Mouse (Mus musculus) spleen, adult 2 months (tissue): ENCODE data around the gene Dgki. TPM values are rescaled to one million over a fixed set of nuclear protein-coding genes. Genes with fewer than 3 reads are reported as not detected.

Experiments used
- DNase-seq, 2 experiments: peaks; one replicate each; pipeline versions ENCODE4 v3.0.0 to v3.0.0-alpha.2; 2012 to 2021; ENCODE audit warnings: low spot score in 2 of 2, low read depth in 1 of 2
- H3K27ac ChIP-seq: fragments of 200-500 bp; 2 replicates; pipeline ENCODE4 v1.5.1; 2012; ENCODE audit warnings: low read length, inconsistent platforms; ENCODE audit not compliant: insufficient read depth
- H3K27me3 ChIP-seq: fragments of 200-500 bp; 2 replicates; pipeline ENCODE4 v1.6.1; 2012; ENCODE audit warnings: mild to moderate bottlenecking, moderate library complexity, low read length, inconsistent platforms; ENCODE audit not compliant: control insufficient read depth, insufficient read depth
- H3K36me3 ChIP-seq: fragments of 200-500 bp; 2 replicates; pipeline ENCODE4 v1.6.1; 2012; ENCODE audit warnings: mild to moderate bottlenecking, low read length, inconsistent platforms; ENCODE audit not compliant: control insufficient read depth, insufficient read depth
- H3K4me1 ChIP-seq: fragments of 200-500 bp; 2 replicates; pipeline ENCODE4 v1.6.1; 2011; ENCODE audit warnings: inconsistent platforms; ENCODE audit not compliant: control insufficient read depth, insufficient read depth, insufficient read length
- H3K4me3 ChIP-seq: fragments of 200-500 bp; 2 replicates; pipeline ENCODE4 v1.5.1; 2011; ENCODE audit warnings: mild to moderate bottlenecking, inconsistent platforms; ENCODE audit not compliant: insufficient read depth, insufficient read length; ENCODE audit errors: extremely low read depth
- CTCF ChIP-seq: fragments of 200-500 bp; IDR thresholded peaks from 2 replicates; pipeline ENCODE4 v1.5.1; 2011; ENCODE audit warnings: mild to moderate bottlenecking, inconsistent platforms; ENCODE audit not compliant: insufficient read depth, insufficient read length, insufficient replicate concordance; ENCODE audit errors: extremely low read depth
- POLR2A ChIP-seq: fragments of 200-500 bp; IDR thresholded peaks from 2 replicates; pipeline ENCODE4 v1.6.1; 2011; ENCODE audit warnings: low read depth, low read length, inconsistent platforms
- WGBS: fragments of 180-500 bp; shearing (Covaris S2); methylation state at CpG from one replicate; pipeline ENCODE4 v1.1.7; 2018; 5-methylcytosine and 5-hydroxymethylcytosine counted together
- polyA plus RNA-seq: library from polyadenylated mRNA; depleted of rRNA; stranded (reverse); fragments of >200 nt; gene quantifications from 2 replicates; pipeline ENCODE4 v1.2.3, GENCODE M21; 2012

Gene Dgki
- polyA plus RNA-seq, 1 experiment, result 0.70 TPM

- DNase-seq, result no peak
- H3K4me3 ChIP-seq, result no peak overlapping the region
- H3K4me1 ChIP-seq, result no peaks in the 10 kb centered on the region
- 76% methylated on average over 5 of the region's 5 CpGs for WGBS
- H3K27me3 ChIP-seq, result no peaks in the 10 kb centered on the region
- no peak overlapping the region for H3K27ac ChIP-seq
- peaks cover 5% of the 10 kb centered on the region for H3K36me3 ChIP-seq
- no peak for TF ChIP-seq CTCF
- no peak for TF ChIP-seq POLR2A
These were observed 30.2 kb upstream of the Dgki start for GRCm38 (mm10) chr6:37329901-37330864.

- DNase-seq, result no peak
These were observed 29.4 kb upstream of the Dgki start for GRCm38 (mm10) chr6:37329376-37329775.

GRCm38 (mm10) chr6:37328671-37329070 lies 28.7 kb upstream of the Dgki start:
- peaks cover 2% of the 10 kb centered on the region for H3K36me3 ChIP-seq
- no peak overlapping the region for H3K4me3 ChIP-seq
- no peak overlapping the region for H3K27ac ChIP-seq
- no peak for DNase-seq
- no peaks in the 10 kb centered on the region for H3K27me3 ChIP-seq
- 85% methylated on average over 7 of the region's 7 CpGs for WGBS
- TF ChIP-seq POLR2A (no peak), CTCF (no peak)
- no peaks in the 10 kb centered on the region for H3K4me1 ChIP-seq

More at GRCm38 (mm10) chr6:37329376-37329775, 29.4 kb upstream of the Dgki start:
- H3K4me3 ChIP-seq, result no peak overlapping the region
- peaks cover 5% of the 10 kb centered on the region for H3K36me3 ChIP-seq
- no peak for TF ChIP-seq POLR2A
- no peak for TF ChIP-seq CTCF
- H3K4me1 ChIP-seq, result no peaks in the 10 kb centered on the region
- WGBS, result 90% methylated on average over 3 of the region's 3 CpGs
- H3K27ac ChIP-seq, result no peak overlapping the region
- no peaks in the 10 kb centered on the region for H3K27me3 ChIP-seq

GRCm38 (mm10) chr6:37327519-37327918 lies 27.5 kb upstream of the Dgki start:
- Histone ChIP-seq H3K27ac (no peak overlapping the region), H3K36me3 (no peaks in the 10 kb centered on the region), H3K4me3 (no peak overlapping the region), H3K4me1 (no peaks in the 10 kb centered on the region), H3K27me3 (no peaks in the 10 kb centered on the region)
- no peak for DNase-seq
- TF ChIP-seq POLR2A (no peak), CTCF (no peak)
- WGBS, result 75% methylated on average over 6 of the region's 6 CpGs

- no peak for DNase-seq
- Histone ChIP-seq H3K27me3 (no peaks in the 10 kb centered on the region), H3K36me3 (no peaks in the 10 kb centered on the region), H3K4me3 (no peak overlapping the region), H3K27ac (no peak overlapping the region), H3K4me1 (no peaks in the 10 kb centered on the region)
- no peak for TF ChIP-seq POLR2A
- TF ChIP-seq CTCF, result no peak
- WGBS, result 70% methylated on average over 8 of the region's 8 CpGs
These were observed 26.6 kb upstream of the Dgki start for GRCm38 (mm10) chr6:37326603-37326955.

GRCm38 (mm10) chr6:37325906-37326602 lies 26.1 kb upstream of the Dgki start:
- Histone ChIP-seq H3K36me3 (no peaks in the 10 kb centered on the region), H3K4me1 (no peaks in the 10 kb centered on the region), H3K27ac (no peak overlapping the region), H3K27me3 (no peaks in the 10 kb centered on the region), H3K4me3 (no peak overlapping the region)
- TF ChIP-seq POLR2A (no peak), CTCF (no peak)
- WGBS, result 93% methylated on average over 9 of the region's 9 CpGs
- no peak for DNase-seq

- 90% methylated on average over 3 of the region's 3 CpGs for WGBS
- Histone ChIP-seq H3K4me1 (no peaks in the 10 kb centered on the region), H3K36me3 (no peaks in the 10 kb centered on the region), H3K4me3 (no peak overlapping the region), H3K27ac (no peak overlapping the region), H3K27me3 (no peaks in the 10 kb centered on the region)
- DNase-seq, result no peak
- TF ChIP-seq POLR2A, result no peak
- no peak for TF ChIP-seq CTCF
These were observed 25.1 kb upstream of the Dgki start for GRCm38 (mm10) chr6:37325076-37325475.
